Mouse (Mus musculus) forebrain, embryonic 12.5 days (tissue): ENCODE results near the gene Astn2. TPM values are rescaled to one million over a fixed set of nuclear protein-coding genes. Genes with fewer than 3 reads are reported as not detected.
A peak's percentile ranks its signal among the peaks of the same experiment; 100 is the strongest.

Source experiments
- ATAC-seq: fragments of 200-750 bp; cut with Nextera tagmentation; 2 replicates; pipeline ENCODE4 v1.8.0; 2017; ENCODE audit warnings: moderate TSS enrichment; ENCODE audit not compliant: low FRiP score
- H3K27ac ChIP-seq: fragments of 300-500 bp; sonication (generic); 2 replicates; pipeline ENCODE4 v1.5.1; 2016; ENCODE audit warnings: mild to moderate bottlenecking
- H3K27me3 ChIP-seq: fragments of 300-500 bp; sonication (generic); 2 replicates; pipeline ENCODE4 v1.6.1; 2016; ENCODE audit warnings: mild to moderate bottlenecking
- H3K36me3 ChIP-seq: fragments of 300-500 bp; sonication (generic); replicated peaks from 2 replicates; pipeline ENCODE4 v1.6.1; 2016; ENCODE audit warnings: mild to moderate bottlenecking
- H3K4me1 ChIP-seq: fragments of 300-500 bp; sonication (generic); 2 replicates; pipeline ENCODE4 v1.6.1; 2016
- H3K4me2 ChIP-seq: fragments of 300-500 bp; sonication (generic); 2 replicates; pipeline ENCODE4 v1.6.1; 2016; ENCODE audit warnings: mild to moderate bottlenecking, moderate library complexity
- H3K4me3 ChIP-seq: fragments of 300-500 bp; sonication (generic); replicated peaks from 2 replicates; pipeline ENCODE4 v1.5.1; 2016; ENCODE audit warnings: mild to moderate bottlenecking
- H3K9ac ChIP-seq: fragments of 300-500 bp; sonication (generic); 2 replicates; pipeline ENCODE4 v1.6.1; 2016; ENCODE audit warnings: mild to moderate bottlenecking
- H3K9me3 ChIP-seq: fragments of 300-500 bp; sonication (generic); 2 replicates; pipeline ENCODE4 v1.6.1; 2016
- WGBS: fragments of 180-500 bp; shearing (Covaris S2); methylation state at CpG from one replicate; pipeline ENCODE4 v1.1.7; 2016; 5-methylcytosine and 5-hydroxymethylcytosine counted together
- polyA plus RNA-seq: library from polyadenylated mRNA; unstranded; fragments of >200 nt; fragmentation: Nextera tagmentation; extraction: Ambion mirVana; gene quantifications from 2 replicates; pipeline ENCODE4 v1.2.1, GENCODE M21; 2016

The Astn2 gene
- polyA plus RNA-seq, 1 experiment from 2014 or later: 1.9 TPM

DNA sequence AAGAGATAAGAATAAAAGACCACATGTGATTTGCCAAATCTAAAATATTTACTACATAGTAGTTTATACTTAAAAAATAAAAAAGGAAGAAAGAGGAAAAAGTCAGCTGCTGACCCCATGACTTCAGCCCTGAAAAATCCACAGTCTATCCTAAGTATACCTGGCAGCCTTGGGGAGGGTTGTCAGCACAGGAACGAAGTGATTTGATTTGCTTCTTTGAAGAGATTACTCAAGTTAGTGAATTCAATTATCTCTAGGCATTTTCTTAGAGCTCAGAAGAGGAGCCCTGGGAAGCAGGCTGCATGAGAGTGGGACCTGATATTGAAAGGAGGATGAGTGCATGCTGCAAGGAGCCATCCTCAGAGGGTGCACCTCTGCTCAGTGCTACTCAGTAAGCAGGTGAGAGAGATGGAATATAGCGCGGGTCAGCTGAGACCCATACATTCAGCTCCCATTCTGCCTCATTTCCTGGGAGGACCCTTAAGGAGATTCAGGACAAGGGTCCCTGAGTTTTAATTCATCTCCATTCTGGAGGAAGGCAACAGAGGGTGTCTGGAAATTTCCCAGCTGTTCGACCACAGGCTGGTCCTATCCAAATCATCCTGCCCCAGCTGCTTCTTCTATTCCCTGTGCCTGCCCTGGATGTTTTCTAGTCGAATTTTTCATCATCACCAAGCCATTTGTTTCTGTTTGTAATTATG lies 646.1 kb downstream of the Astn2 start:
- H3K27ac ChIP-seq: no peak overlapping the region
- no peaks in the 10 kb centered on the region for H3K36me3 ChIP-seq
- H3K4me1 ChIP-seq: no peaks in the 10 kb centered on the region
- no peaks in the 10 kb centered on the region for H3K9me3 ChIP-seq
- WGBS: 56% methylated on average over 5 of the region's 5 CpGs
- no peak for ATAC-seq
- no peak overlapping the region for H3K4me2 ChIP-seq
- H3K9ac ChIP-seq: no peak overlapping the region
- no peak overlapping the region for H3K4me3 ChIP-seq
- H3K27me3 ChIP-seq: no peaks in the 10 kb centered on the region

GRCm38 (mm10) chr4:65752941-65753340 lies 651.5 kb downstream of the Astn2 start:
- Histone ChIP-seq H3K27me3 (no peaks in the 10 kb centered on the region), H3K27ac (no peak overlapping the region), H3K36me3 (no peaks in the 10 kb centered on the region), H3K4me1 (no peaks in the 10 kb centered on the region), H3K9ac (no peak overlapping the region), H3K9me3 (no peaks in the 10 kb centered on the region), H3K4me3 (no peak overlapping the region), H3K4me2 (no peak overlapping the region)
- WGBS: 86% methylated on average over 3 of the region's 3 CpGs
- no peak for ATAC-seq

- ATAC-seq: no peak
- Histone ChIP-seq H3K4me1 (peaks cover 15% of the 10 kb centered on the region; the same call in 1 of the 2 replicates), H3K9me3 (no peaks in the 10 kb centered on the region), H3K4me2 (no peak overlapping the region), H3K27me3 (0 out of 2 replicates have a peak, but pooled peaks cover 6% of the 10 kb centered on the region), H3K27ac (no peak overlapping the region), H3K4me3 (no peak overlapping the region), H3K36me3 (no peaks in the 10 kb centered on the region), H3K9ac (no peak overlapping the region)
These were observed 659.6 kb downstream of the Astn2 start for GRCm38 (mm10) chr4:65744788-65745187.

DNA sequence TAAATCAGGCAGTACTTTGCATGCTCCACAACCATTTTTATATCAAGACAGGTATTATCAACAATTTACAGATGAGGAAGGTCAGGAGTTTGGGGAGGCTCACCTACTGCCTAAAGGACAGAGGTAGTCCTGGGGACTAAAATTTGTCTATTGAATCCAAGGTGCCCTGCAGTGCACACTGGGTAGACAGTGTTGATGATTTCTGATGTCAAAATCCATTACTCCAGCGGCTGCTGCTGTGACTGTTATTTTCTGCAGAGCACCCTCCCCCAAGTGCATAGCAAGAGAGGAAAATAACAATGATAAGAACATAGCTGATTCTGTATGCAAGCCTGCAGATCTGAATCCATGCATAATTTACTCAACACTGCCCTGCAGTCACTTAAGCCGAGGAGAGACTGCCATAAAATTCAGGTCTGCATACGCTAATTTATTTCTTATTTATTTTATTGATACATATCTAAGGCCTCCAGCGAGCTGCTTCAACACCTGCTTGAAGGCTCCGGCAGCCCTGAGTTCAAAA lies 660.3 kb downstream of the Astn2 start:
- H3K27ac ChIP-seq: no peak overlapping the region
- no peaks in the 10 kb centered on the region for H3K36me3 ChIP-seq
- WGBS: 61% methylated on average over 5 of the region's 5 CpGs
- no peak overlapping the region for H3K4me3 ChIP-seq
- H3K4me2 ChIP-seq: no peak overlapping the region
- no peaks in the 10 kb centered on the region for H3K9me3 ChIP-seq
- H3K9ac ChIP-seq: no peak overlapping the region
- no peak for ATAC-seq
- 0 out of 2 replicates have a peak, but pooled peaks cover 6% of the 10 kb centered on the region for H3K27me3 ChIP-seq
- peaks cover 15% of the 10 kb centered on the region; the same call in 1 of the 2 replicates for H3K4me1 ChIP-seq

DNA sequence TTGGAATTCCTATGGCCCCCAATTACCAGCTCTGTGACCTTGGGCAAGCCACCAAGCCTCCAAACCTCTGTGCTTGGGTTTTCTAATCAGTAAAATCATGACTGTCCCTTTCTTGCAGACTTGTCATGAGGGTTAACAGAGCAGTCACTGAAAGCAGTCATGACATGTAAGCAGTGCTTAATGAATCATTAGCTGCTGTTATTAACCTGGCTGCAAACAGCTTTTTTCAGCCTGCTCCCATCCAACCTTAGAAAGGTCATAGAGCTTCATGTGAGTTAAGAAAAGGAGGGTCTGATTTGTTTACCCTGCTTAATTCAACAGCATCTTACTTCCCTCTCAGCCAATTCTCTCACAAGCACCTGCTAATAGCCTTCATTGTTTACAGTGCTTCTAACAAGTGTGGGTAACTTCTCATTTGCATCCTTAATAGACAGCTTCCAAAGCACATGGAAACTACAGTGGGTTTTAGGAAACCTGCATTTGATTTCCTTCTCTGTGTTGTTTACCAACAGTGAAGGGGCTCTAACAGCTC lies 661.2 kb downstream of the Astn2 start:
- Histone ChIP-seq H3K4me3 (no peak overlapping the region), H3K9me3 (no peaks in the 10 kb centered on the region), H3K4me1 (peaks cover 15% of the 10 kb centered on the region; the same call in 1 of the 2 replicates), H3K4me2 (no peak overlapping the region), H3K27me3 (0 out of 2 replicates have a peak, but pooled peaks cover 6% of the 10 kb centered on the region), H3K9ac (no peak overlapping the region), H3K36me3 (no peaks in the 10 kb centered on the region), H3K27ac (no peak overlapping the region)
- ATAC-seq: peak; percentile 30; the same call in 1 of the 2 replicates

DNA sequence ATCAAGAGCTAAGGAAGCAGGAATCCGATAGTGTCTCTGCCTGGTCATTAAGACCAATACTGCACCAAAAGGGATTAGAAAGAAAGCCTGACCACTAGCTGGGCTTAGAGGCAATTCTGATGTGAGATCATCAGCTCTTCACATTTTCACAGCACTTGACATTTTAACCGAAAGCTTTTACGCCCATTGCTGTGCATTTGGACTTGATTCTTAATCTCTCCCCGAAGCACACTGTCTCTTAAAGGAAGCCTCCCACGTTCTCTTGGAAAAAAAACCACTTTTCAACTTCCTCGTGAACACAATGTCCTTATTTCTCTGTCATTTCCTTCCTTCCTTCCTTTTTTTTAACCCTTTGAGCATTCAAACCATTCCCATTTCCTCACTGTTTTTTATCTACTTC lies 680.0 kb downstream of the Astn2 start:
- Histone ChIP-seq H3K27ac (no peak overlapping the region), H3K4me3 (no peak overlapping the region), H3K4me1 (no peaks in the 10 kb centered on the region), H3K4me2 (no peak overlapping the region), H3K27me3 (no peaks in the 10 kb centered on the region), H3K9me3 (no peaks in the 10 kb centered on the region), H3K36me3 (no peaks in the 10 kb centered on the region), H3K9ac (no peak overlapping the region)
- WGBS: 75% methylated on average over 6 of the region's 6 CpGs
- no peak for ATAC-seq

- no peaks in the 10 kb centered on the region for H3K27me3 ChIP-seq
- no peak overlapping the region for H3K9ac ChIP-seq
- H3K4me1 ChIP-seq: no peaks in the 10 kb centered on the region
- no peak overlapping the region for H3K4me2 ChIP-seq
- no peak overlapping the region for H3K4me3 ChIP-seq
- WGBS: 75% methylated on average over 2 of the region's 2 CpGs
- H3K9me3 ChIP-seq: no peaks in the 10 kb centered on the region
- H3K36me3 ChIP-seq: no peaks in the 10 kb centered on the region
- ATAC-seq: no peak
- no peak overlapping the region for H3K27ac ChIP-seq
These were observed 684.8 kb downstream of the Astn2 start for GRCm38 (mm10) chr4:65719610-65720009.

DNA sequence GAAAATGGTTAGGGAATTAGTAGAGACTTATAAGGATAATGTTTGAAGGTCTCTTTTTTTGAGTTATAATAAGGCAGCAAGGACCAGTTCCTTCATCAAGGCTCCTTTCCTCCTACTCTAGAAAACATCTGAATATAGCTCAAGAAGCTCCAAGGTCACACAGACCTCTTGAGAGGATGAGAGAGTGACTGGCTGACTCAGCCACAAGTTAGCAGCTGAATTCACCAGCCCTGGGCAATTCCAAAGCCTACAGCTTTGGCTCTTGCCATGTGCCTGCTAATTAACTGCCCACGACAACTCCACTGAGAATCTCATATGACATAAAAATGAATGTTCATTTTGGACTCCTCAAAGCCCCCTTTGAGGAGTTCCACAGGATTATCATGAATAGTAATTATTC lies 686.5 kb downstream of the Astn2 start:
- ATAC-seq: no peak
- H3K9ac ChIP-seq: no peak overlapping the region

GRCm38 (mm10) chr4:65716086-65716485 lies 688.3 kb downstream of the Astn2 start:
- Histone ChIP-seq H3K4me2 (no peak overlapping the region), H3K9me3 (no peaks in the 10 kb centered on the region), H3K27ac (no peak overlapping the region), H3K9ac (no peak overlapping the region), H3K36me3 (no peaks in the 10 kb centered on the region), H3K4me3 (no peak overlapping the region), H3K27me3 (no peaks in the 10 kb centered on the region), H3K4me1 (no peaks in the 10 kb centered on the region)
- ATAC-seq: no peak
- WGBS: 68% methylated on average over 2 of the region's 2 CpGs

More for the DNA sequence above, 686.5 kb downstream of the Astn2 start:
- Histone ChIP-seq H3K36me3 (no peaks in the 10 kb centered on the region), H3K4me3 (no peak overlapping the region), H3K27me3 (no peaks in the 10 kb centered on the region), H3K4me1 (no peaks in the 10 kb centered on the region), H3K4me2 (no peak overlapping the region), H3K27ac (no peak overlapping the region), H3K9me3 (no peaks in the 10 kb centered on the region)
- 64% methylated on average over 1 of the region's 1 CpGs for WGBS

GRCm38 (mm10) chr4:65711678-65712077 lies 692.7 kb downstream of the Astn2 start:
- WGBS: 94% methylated on average over 2 of the region's 2 CpGs
- H3K4me3 ChIP-seq: no peak overlapping the region
- ATAC-seq: no peak

DNA sequence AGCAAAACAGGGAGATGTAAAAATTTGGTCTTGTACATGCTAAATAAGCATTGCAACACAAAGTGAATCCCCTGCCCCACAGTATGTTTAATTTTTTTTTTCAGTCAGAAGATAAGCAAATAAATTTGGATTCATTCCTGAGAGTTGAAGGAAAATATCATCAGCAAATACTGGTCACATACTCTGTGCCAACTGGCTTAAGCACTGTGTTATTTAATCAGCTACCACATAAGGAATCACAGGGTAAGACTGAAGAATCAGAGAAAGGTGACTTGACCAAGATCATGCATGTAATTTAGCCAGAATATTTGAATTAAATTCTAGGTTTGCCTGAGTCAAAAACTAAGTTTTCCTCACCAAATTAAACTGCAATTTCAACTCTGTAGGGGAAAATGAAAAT lies 693.8 kb downstream of the Astn2 start:
- no peak overlapping the region for H3K4me3 ChIP-seq
- no peaks in the 10 kb centered on the region for H3K36me3 ChIP-seq
- no peaks in the 10 kb centered on the region for H3K4me1 ChIP-seq
- H3K27me3 ChIP-seq: no peaks in the 10 kb centered on the region
- no peak overlapping the region for H3K9ac ChIP-seq
- no peak overlapping the region for H3K27ac ChIP-seq
- ATAC-seq: no peak
- no peak overlapping the region for H3K4me2 ChIP-seq
- H3K9me3 ChIP-seq: no peaks in the 10 kb centered on the region

More at GRCm38 (mm10) chr4:65711678-65712077, 692.7 kb downstream of the Astn2 start:
- Histone ChIP-seq H3K9ac (no peak overlapping the region), H3K4me1 (no peaks in the 10 kb centered on the region), H3K9me3 (no peaks in the 10 kb centered on the region), H3K36me3 (no peaks in the 10 kb centered on the region), H3K27ac (no peak overlapping the region), H3K27me3 (no peaks in the 10 kb centered on the region), H3K4me2 (no peak overlapping the region)

GRCm38 (mm10) chr4:65701848-65702247 lies 702.6 kb downstream of the Astn2 start:
- Histone ChIP-seq H3K36me3 (no peaks in the 10 kb centered on the region), H3K4me1 (peaks cover 15% of the 10 kb centered on the region), H3K27me3 (no peaks in the 10 kb centered on the region), H3K9me3 (no peaks in the 10 kb centered on the region), H3K27ac (no peak overlapping the region), H3K4me2 (no peak overlapping the region), H3K4me3 (no peak overlapping the region), H3K9ac (no peak overlapping the region)
- 77% methylated on average over 4 of the region's 4 CpGs for WGBS
- no peak for ATAC-seq
